Mouse (Mus musculus) neural tube, embryonic 15.5 days (tissue): ENCODE measurements around the gene Tnik. TPM values are rescaled to one million over a fixed set of nuclear protein-coding genes. Genes with fewer than 3 reads are reported as not detected.

Source experiments
- ATAC-seq: fragments of 200-750 bp; cut with Nextera tagmentation; 2 replicates; pipeline ENCODE4 v1.8.0; 2017; ENCODE audit warnings: mild to moderate bottlenecking, moderate TSS enrichment, moderate library complexity; ENCODE audit not compliant: low FRiP score
- H3K27ac ChIP-seq: fragments of 300-500 bp; sonication (generic); replicated peaks from 2 replicates; pipeline ENCODE4 v1.5.1; 2015; ENCODE audit warnings: mild to moderate bottlenecking, inconsistent platforms
- H3K27me3 ChIP-seq: fragments of 300-500 bp; sonication (generic); replicated peaks from 2 replicates; pipeline ENCODE4 v1.6.1; 2015; ENCODE audit warnings: inconsistent platforms
- H3K36me3 ChIP-seq: fragments of 300-500 bp; sonication (generic); 2 replicates; pipeline ENCODE4 v1.6.1; 2015; ENCODE audit warnings: inconsistent platforms
- H3K4me1 ChIP-seq: fragments of 300-500 bp; sonication (generic); 2 replicates; pipeline ENCODE4 v1.6.1; 2015; ENCODE audit warnings: inconsistent platforms
- H3K4me2 ChIP-seq: fragments of 300-500 bp; sonication (generic); 2 replicates; pipeline ENCODE4 v1.6.1; 2015; ENCODE audit warnings: inconsistent platforms, mild to moderate bottlenecking, moderate library complexity
- H3K4me3 ChIP-seq: fragments of 300-500 bp; sonication (generic); replicated peaks from 2 replicates; pipeline ENCODE4 v1.5.1; 2015; ENCODE audit warnings: mild to moderate bottlenecking, inconsistent platforms
- H3K9ac ChIP-seq: fragments of 300-500 bp; sonication (generic); replicated peaks from 2 replicates; pipeline ENCODE4 v1.6.1; 2015; ENCODE audit warnings: mild to moderate bottlenecking, inconsistent platforms
- H3K9me3 ChIP-seq: fragments of 300-500 bp; sonication (generic); replicated peaks from 2 replicates; pipeline ENCODE4 v1.6.1; 2016; ENCODE audit warnings: inconsistent platforms
- WGBS: fragments of 180-500 bp; shearing (Covaris S2); methylation state at CpG from one replicate; pipeline ENCODE4 v1.1.7; 2015; ENCODE audit warnings: mixed read lengths; 5-methylcytosine and 5-hydroxymethylcytosine counted together
- polyA plus RNA-seq: library from polyadenylated mRNA; unstranded; fragments of >200 nt; fragmentation: Nextera tagmentation; extraction: Ambion mirVana; gene quantifications from 2 replicates; pipeline ENCODE4 v1.2.1, GENCODE M21; 2015

Gene Tnik
- polyA plus RNA-seq, 1 experiment from 2014 or later: 67.3 TPM

DNA sequence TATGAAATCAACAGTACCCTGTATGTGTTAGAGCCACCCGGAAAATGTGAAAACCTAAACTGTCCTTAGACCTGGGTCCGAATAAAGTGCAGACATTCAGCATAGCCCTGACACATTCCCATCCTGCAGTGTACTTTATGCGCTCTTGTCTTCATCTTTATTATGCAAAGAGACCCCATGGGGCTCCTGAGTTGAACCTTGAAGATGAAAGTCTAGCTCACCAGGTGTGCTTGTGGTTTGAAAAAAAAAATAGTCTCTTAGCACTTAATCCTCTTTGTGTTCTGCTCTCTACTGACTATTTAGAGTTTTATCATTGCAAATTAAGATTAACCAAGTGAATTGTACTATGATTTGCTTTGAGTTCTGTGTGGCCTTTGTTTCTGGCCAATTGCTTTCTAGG lies 389.6 kb downstream of the Tnik start:
- H3K9me3 ChIP-seq: no peaks in the 10 kb centered on the region
- peaks cover 76% of the 10 kb centered on the region for H3K36me3 ChIP-seq
- H3K4me1 ChIP-seq: no peaks in the 10 kb centered on the region
- H3K4me2 ChIP-seq: no peak overlapping the region
- 61% methylated on average over 3 of the region's 3 CpGs for WGBS
- H3K27ac ChIP-seq: no peak overlapping the region
- no peaks in the 10 kb centered on the region for H3K27me3 ChIP-seq
- H3K9ac ChIP-seq: no peak overlapping the region
- no peak for ATAC-seq
- no peak overlapping the region for H3K4me3 ChIP-seq

DNA sequence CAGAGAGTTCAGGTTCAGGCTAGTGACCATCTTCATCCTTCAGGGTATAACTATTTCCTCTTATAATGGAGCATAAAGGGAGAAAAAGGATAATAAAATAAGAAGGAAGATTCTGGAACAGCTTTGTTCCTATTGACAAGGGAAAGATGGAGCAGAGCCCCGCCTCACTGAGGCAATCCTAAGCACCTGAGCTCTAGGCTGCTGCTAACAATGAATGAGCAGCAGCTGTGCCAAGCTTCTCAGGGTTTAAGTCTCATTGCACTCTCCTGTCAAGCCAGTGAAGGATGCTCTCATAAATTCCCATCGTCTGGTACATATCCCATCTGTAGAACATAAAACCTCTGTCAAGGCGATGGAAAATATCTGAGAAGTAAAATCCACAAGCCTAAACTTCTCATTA lies 390.0 kb downstream of the Tnik start:
- no peaks in the 10 kb centered on the region for H3K9me3 ChIP-seq
- no peaks in the 10 kb centered on the region for H3K4me1 ChIP-seq
- no peak overlapping the region for H3K4me3 ChIP-seq
- WGBS: 37% methylated on average over 3 of the region's 3 CpGs
- H3K27ac ChIP-seq: no peak overlapping the region
- H3K4me2 ChIP-seq: no peak overlapping the region
- no peaks in the 10 kb centered on the region for H3K27me3 ChIP-seq
- H3K9ac ChIP-seq: no peak overlapping the region
- H3K36me3 ChIP-seq: peaks cover 77% of the 10 kb centered on the region
- peak; percentile 73 for ATAC-seq

DNA sequence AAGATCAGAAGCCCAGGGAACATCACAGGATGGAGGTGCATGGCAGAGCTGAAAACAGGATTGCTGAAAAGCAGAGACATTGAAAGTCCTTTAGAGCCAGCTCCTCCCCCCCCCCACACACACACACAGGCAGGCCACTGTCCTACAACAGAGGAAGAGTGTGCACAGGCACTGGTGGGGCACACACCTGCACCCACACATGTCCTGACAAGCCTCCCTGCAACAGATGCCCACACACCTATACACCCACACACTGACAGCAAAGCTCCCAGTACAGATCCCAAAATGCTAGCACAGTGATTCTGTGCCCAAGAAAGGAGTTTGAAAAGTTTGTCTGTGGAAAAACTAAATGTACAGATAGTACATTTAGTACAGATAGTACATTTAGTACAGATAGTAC lies 391.7 kb downstream of the Tnik start:
- H3K4me3 ChIP-seq: no peak overlapping the region
- H3K27me3 ChIP-seq: no peaks in the 10 kb centered on the region
- H3K4me1 ChIP-seq: no peaks in the 10 kb centered on the region
- peaks cover 64% of the 10 kb centered on the region for H3K36me3 ChIP-seq
- no peak overlapping the region for H3K9ac ChIP-seq
- H3K9me3 ChIP-seq: no peaks in the 10 kb centered on the region
- ATAC-seq: no peak
- H3K27ac ChIP-seq: no peak overlapping the region
- H3K4me2 ChIP-seq: no peak overlapping the region

DNA sequence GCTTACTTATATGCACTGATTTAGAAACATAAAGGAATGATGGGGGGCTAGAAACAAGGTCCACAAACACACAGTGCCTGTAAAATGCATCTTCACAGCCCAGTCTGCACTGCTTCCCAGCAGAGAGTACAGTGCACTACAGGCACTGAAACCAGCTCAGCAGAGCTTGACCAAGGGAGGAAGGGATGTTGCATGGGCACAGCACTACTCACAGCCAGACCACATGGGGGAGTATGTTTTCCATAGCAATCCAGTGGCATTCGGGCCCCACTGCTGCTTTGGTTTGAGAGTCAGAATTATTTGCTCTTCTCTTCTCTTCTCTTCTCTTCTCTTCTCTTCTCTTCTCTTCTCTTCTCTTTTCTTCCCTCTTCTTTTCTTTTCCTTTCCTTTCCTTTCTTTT lies 395.3 kb downstream of the Tnik start:
- no peak overlapping the region for H3K4me3 ChIP-seq
- 52% methylated on average over 1 of the region's 1 CpGs for WGBS
- no peak for ATAC-seq
- H3K27me3 ChIP-seq: no peaks in the 10 kb centered on the region
- H3K9ac ChIP-seq: no peak overlapping the region
- H3K27ac ChIP-seq: no peak overlapping the region
- H3K4me2 ChIP-seq: no peak overlapping the region
- H3K4me1 ChIP-seq: no peaks in the 10 kb centered on the region
- peaks cover 59% of the 10 kb centered on the region for H3K36me3 ChIP-seq
- H3K9me3 ChIP-seq: no peaks in the 10 kb centered on the region

DNA sequence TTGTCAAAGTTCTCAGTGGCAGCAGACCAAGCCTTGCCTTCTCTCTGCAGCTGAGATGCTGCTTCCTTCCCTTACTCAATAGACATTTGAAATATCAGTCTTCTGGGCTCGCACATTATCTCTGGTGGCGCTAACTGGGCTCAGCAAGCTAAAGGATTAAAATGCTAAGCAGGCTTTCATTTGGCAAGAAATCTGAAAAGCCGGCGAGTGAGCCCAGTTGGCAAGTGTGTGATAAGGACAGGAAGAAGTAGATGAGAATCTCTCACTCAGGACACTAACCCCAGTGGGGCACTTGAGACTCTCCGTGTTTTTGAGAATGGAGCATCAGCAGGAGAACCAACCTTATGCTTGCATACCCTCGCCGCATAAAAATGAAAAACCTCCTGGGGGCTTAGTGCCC lies 417.8 kb downstream of the Tnik start:
- WGBS: 77% methylated on average over 7 of the region's 7 CpGs
- Histone ChIP-seq H3K27me3 (no peaks in the 10 kb centered on the region), H3K27ac (no peak overlapping the region), H3K9me3 (no peaks in the 10 kb centered on the region), H3K4me3 (no peak overlapping the region), H3K4me1 (no peaks in the 10 kb centered on the region), H3K9ac (no peak overlapping the region), H3K36me3 (no peaks in the 10 kb centered on the region), H3K4me2 (no peak overlapping the region)
- no peak for ATAC-seq

DNA sequence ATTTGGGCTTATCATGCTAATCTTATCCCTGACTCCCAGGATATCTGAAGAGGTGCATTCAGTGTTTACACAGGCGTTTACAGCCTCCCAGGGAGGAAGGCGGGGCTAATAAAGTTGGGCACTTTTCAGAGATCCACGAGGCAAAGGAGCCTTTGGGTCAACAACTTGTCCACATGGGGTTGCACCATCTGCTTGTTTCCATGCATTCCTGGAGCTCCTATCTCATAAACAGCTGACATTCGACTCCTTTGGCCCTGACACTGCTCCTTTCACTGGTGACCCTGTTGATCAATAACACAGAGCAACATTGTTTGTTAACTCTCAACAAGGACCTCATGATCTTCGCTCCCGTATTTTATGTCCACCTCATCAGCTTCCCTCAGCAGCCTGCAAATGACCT lies 418.9 kb downstream of the Tnik start:
- Histone ChIP-seq H3K9ac (no peak overlapping the region), H3K4me1 (no peaks in the 10 kb centered on the region), H3K9me3 (no peaks in the 10 kb centered on the region), H3K4me2 (no peak overlapping the region), H3K27me3 (no peaks in the 10 kb centered on the region), H3K4me3 (no peak overlapping the region), H3K36me3 (no peaks in the 10 kb centered on the region), H3K27ac (no peak overlapping the region)
- 36% methylated on average over 6 of the region's 6 CpGs for WGBS
- no peak for ATAC-seq

DNA sequence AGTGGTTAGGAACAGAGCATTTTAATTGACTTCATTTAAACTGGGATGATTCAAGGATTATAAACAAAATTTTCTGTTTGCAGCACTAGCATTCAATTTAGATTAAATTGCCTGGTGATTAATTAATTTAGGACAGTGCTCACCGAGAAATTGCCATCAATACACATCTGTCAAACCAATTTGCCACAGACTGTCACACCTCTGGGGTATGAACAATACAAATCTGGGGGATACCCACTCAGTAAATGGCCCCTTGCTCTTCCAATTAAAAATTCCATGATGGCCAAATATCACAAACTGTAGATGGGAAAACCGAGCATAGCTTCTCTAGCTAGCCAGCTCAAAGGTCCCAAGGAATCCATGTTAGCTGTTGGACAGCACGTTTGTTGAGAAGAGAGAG lies 419.4 kb downstream of the Tnik start:
- no peak overlapping the region for H3K4me3 ChIP-seq
- H3K9ac ChIP-seq: no peak overlapping the region
- no peaks in the 10 kb centered on the region for H3K36me3 ChIP-seq
- no peak for ATAC-seq
- 54% methylated on average over 3 of the region's 3 CpGs for WGBS
- no peak overlapping the region for H3K4me2 ChIP-seq
- no peak overlapping the region for H3K27ac ChIP-seq
- no peaks in the 10 kb centered on the region for H3K27me3 ChIP-seq
- H3K4me1 ChIP-seq: no peaks in the 10 kb centered on the region
- H3K9me3 ChIP-seq: no peaks in the 10 kb centered on the region

DNA sequence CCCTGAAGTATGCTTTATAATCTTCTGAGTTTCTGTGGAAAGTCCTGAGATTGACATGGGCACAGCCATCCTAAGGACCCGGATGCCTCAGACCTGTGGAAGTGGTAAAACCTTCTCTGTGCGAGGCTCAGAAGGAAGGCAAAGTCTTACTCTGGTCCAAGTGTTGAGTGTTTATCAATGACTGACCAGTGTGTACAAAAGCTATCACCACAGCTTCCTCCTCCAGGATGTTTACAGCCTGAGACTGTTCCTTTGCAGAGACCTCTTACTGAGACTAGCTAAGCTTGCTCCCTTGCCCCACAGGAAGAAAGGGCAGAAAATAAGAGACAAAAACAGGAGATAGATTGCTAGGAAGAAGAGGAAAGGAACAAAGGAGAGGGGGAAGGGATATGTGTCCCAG lies 422.5 kb downstream of the Tnik start:
- Histone ChIP-seq H3K9me3 (no peaks in the 10 kb centered on the region), H3K27me3 (no peaks in the 10 kb centered on the region), H3K4me2 (no peak overlapping the region), H3K9ac (no peak overlapping the region), H3K27ac (no peak overlapping the region), H3K4me1 (no peaks in the 10 kb centered on the region), H3K4me3 (no peak overlapping the region), H3K36me3 (no peaks in the 10 kb centered on the region)
- no peak for ATAC-seq
- WGBS: 90% methylated on average over 2 of the region's 2 CpGs

DNA sequence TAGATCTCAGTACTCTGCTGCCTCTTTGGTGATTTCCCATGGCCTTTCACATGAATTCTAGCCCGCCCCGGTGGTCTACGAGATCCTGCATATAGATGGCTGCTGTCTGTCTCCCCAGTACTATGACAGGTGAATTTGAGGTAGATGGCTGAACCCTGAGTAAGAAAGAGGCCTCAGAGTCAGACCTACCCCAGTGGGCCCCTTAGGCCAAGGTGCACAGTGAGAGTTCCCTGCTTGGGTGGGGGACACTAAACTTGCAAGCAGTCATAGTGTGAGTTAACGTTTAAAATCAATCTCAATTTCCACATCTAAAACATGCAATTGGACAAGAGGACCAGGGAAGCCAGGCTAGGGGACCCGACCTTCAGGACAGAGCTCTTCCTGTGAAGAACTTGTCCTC lies 431.8 kb downstream of the Tnik start:
- Histone ChIP-seq H3K27ac (no peak overlapping the region), H3K27me3 (no peaks in the 10 kb centered on the region), H3K36me3 (no peaks in the 10 kb centered on the region), H3K4me3 (no peak overlapping the region), H3K9me3 (no peaks in the 10 kb centered on the region), H3K4me1 (no peaks in the 10 kb centered on the region), H3K4me2 (no peak overlapping the region), H3K9ac (no peak overlapping the region)
- WGBS: 96% methylated on average over 5 of the region's 5 CpGs
- ATAC-seq: no peak

DNA sequence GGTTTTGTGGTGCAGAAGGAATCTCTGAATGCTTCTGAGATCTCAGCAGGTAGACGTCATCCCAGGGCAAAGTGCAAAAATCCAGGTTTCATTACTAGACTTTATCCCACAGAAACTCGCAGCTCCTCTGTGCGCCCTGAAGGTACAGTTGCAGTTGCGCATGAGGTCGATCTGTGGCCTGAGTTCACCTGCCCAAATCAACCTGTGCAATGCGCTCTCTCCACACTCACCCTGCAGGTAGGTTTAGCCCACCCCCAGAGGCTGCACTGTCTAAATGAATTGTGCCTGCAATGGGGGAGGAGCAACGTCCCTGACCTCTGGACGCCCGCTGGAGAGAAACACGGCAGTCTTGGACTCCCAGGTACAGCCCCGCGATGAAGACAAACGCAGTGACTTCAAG lies 432.6 kb downstream of the Tnik start:
- no peaks in the 10 kb centered on the region for H3K4me1 ChIP-seq
- H3K9ac ChIP-seq: no peak overlapping the region
- no peaks in the 10 kb centered on the region for H3K9me3 ChIP-seq
- 84% methylated on average over 13 of the region's 13 CpGs for WGBS
- peak; percentile 28; the same call in 1 of the 2 replicates for ATAC-seq
- H3K4me3 ChIP-seq: no peak overlapping the region
- H3K27me3 ChIP-seq: no peaks in the 10 kb centered on the region
- H3K27ac ChIP-seq: no peak overlapping the region
- H3K36me3 ChIP-seq: no peaks in the 10 kb centered on the region
- no peak overlapping the region for H3K4me2 ChIP-seq

DNA sequence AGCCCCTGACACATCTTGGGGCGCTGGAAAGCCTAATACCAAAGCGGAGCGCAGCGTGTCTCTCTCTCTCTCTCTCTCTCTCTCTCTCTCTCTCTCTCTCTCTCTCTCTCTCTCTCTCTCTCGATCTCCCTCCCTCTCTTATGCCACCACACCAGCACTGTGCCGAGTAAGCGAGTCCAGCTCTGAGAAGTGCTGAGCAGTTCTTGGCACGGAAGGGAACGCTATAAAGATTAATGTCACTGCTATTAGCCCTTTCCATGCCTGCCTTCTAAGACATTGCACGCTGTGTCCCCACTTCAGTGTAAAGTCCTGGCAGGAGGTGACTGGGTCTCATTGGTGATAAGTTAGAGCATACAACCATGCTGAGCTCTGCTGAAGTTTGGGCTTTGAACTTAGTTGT lies 433.1 kb downstream of the Tnik start:
- H3K4me3 ChIP-seq: no peak overlapping the region
- no peaks in the 10 kb centered on the region for H3K9me3 ChIP-seq
- H3K4me1 ChIP-seq: no peaks in the 10 kb centered on the region
- H3K4me2 ChIP-seq: no peak overlapping the region
- no peaks in the 10 kb centered on the region for H3K27me3 ChIP-seq
- ATAC-seq: peak; percentile 47; the same call in 1 of the 2 replicates
- H3K27ac ChIP-seq: no peak overlapping the region
- no peak overlapping the region for H3K9ac ChIP-seq
- no peaks in the 10 kb centered on the region for H3K36me3 ChIP-seq
- WGBS: 67% methylated on average over 10 of the region's 10 CpGs

DNA sequence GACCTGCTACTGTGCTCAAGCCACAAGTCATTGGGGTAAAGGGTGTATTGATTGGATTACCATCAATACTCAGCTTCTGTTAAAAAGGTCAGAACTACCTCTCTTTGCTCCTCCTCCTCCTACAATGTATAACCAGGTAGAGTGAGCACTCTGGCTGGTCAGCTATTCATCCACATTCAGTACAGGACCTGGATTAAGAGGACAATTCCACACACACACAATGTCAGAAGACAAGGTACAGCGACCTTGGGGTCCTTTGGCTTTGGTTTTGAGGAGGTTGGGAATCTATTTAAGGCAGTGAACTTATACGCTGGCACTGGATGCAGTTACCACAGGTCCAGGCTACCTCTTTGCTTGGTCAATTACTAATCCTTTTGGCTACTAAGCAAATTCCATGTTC lies 434.8 kb downstream of the Tnik start, which contains the start of gene Slc2a2:
Gene Slc2a2 (plus strand): TSS at position 107 of the 400 bp plus-strand sequence.
- Histone ChIP-seq H3K4me2 (no peak within 1 kb of the TSS), H3K27ac (no peak within 1 kb of the TSS), H3K9ac (no peak within 1 kb of the TSS), H3K27me3 (no peaks in the 10 kb centered on the region), H3K4me3 (no peak within 1 kb of the TSS), H3K9me3 (no peaks in the 10 kb centered on the region), H3K4me1 (no peaks in the 10 kb centered on the region), H3K36me3 (no peaks in the 10 kb centered on the region)
- 85% methylated on average over 2 of the region's 2 CpGs for WGBS
- no peak for ATAC-seq

DNA sequence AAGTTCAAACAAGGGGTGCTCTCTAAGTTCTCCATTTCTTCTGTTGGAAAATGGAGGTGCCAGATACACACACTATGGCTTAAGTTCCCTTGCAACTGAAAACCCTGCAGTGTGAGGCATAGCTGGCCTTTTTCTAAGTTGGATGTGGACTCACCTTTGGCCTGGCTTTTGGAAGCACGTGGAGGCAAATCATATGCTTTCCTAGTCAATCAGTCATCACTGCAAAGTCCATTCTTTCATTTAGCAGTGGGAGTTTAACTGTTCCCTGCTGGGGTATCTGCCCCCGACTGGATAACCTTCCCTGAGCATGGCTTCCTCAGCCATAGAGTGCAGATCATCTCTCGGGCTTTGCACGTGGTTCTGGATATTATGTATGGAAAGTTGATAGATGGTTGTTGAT lies 436.6 kb downstream of the Tnik start:
- WGBS: 84% methylated on average over 4 of the region's 4 CpGs
- Histone ChIP-seq H3K36me3 (no peaks in the 10 kb centered on the region), H3K9ac (no peak overlapping the region), H3K4me3 (no peak overlapping the region), H3K4me2 (no peak overlapping the region), H3K9me3 (no peaks in the 10 kb centered on the region), H3K4me1 (no peaks in the 10 kb centered on the region), H3K27me3 (no peaks in the 10 kb centered on the region), H3K27ac (no peak overlapping the region)
- no peak for ATAC-seq
